Mouse (Mus musculus) myocyte (in vitro differentiated cells): ENCODE measurements at regions not wholly inside any gene's neighbourhood (a gene's known extent, or its start where the extent isn't known, plus 50 kb on each side); places are given as distances from the start of the nearest gene placed in this dataset.
A peak's percentile ranks its signal among the peaks of the same experiment; 100 is the strongest.

Experiments
- H3K27me3 ChIP-seq: one replicate; pipeline ENCODE4 v1.6.1; 2011; ENCODE audit not compliant: control insufficient read depth, insufficient read depth, insufficient read length
- H3K36me3 ChIP-seq: one replicate; pipeline ENCODE4 v1.6.1; 2011; ENCODE audit not compliant: control insufficient read depth, insufficient read depth
- H3K4me2 ChIP-seq: one replicate; pipeline ENCODE4 v1.6.1; 2011; ENCODE audit warnings: low read depth, control low read depth
- H3K4me3 ChIP-seq: one replicate; pipeline ENCODE4 v1.5.1; 2011; ENCODE audit warnings: mild to moderate bottlenecking, control low read depth, moderate library complexity
- H3K79me2 ChIP-seq: one replicate; pipeline ENCODE4 v1.6.1; 2011; ENCODE audit not compliant: control insufficient read depth, insufficient read depth
- H3ac ChIP-seq: one replicate; pipeline ENCODE4 v1.6.1; 2011; ENCODE audit not compliant: control insufficient read depth, insufficient read length
- CEBPB ChIP-seq: IDR thresholded peaks from 2 replicates; pipeline ENCODE4 v1.6.1; 2011; ENCODE audit warnings: mild to moderate bottlenecking, moderate library complexity; ENCODE audit not compliant: poor library complexity, insufficient read depth, severe bottlenecking
- E2F4 ChIP-seq: IDR thresholded peaks from one replicate; pipeline ENCODE4 v1.6.1; 2011; ENCODE audit warnings: mild to moderate bottlenecking, control low read depth, moderate library complexity; ENCODE audit not compliant: insufficient read depth
- MAX ChIP-seq: IDR thresholded peaks from one replicate; pipeline ENCODE4 v1.6.1; 2011; ENCODE audit warnings: low read depth, mild to moderate bottlenecking, control low read depth
- MYOD1 ChIP-seq, 3 experiments: IDR thresholded peaks; one replicate each; pipeline ENCODE4 v1.6.1; 2011; ENCODE audit warnings: control low read depth in 2 of 3, low read depth in 2 of 3, mild to moderate bottlenecking in 2 of 3, moderate library complexity in 1 of 3; ENCODE audit not compliant: insufficient read length in 2 of 3, control insufficient read depth in 1 of 3
- MYOG ChIP-seq, 3 experiments: IDR thresholded peaks; one replicate each; pipeline ENCODE4 v1.6.1; 2011; ENCODE audit warnings: control low read depth in 2 of 3, low read depth in 2 of 3, mild to moderate bottlenecking in 2 of 3; ENCODE audit not compliant: insufficient read length in 2 of 3, control insufficient read depth in 1 of 3, insufficient read depth in 1 of 3
- POLR2A ChIP-seq: IDR thresholded peaks from one replicate; pipeline ENCODE4 v1.6.1; 2011; ENCODE audit warnings: low read depth, mild to moderate bottlenecking, control low read depth, moderate library complexity; ENCODE audit not compliant: insufficient read length
- POLR2AphosphoS2 ChIP-seq: IDR thresholded peaks from one replicate; pipeline ENCODE4 v1.6.1; 2011; ENCODE audit warnings: low read depth, control low read depth; ENCODE audit not compliant: insufficient read length
- REST ChIP-seq: IDR thresholded peaks from one replicate; pipeline ENCODE4 v1.6.1; 2011; ENCODE audit warnings: mild to moderate bottlenecking, control low read depth, moderate library complexity; ENCODE audit not compliant: insufficient read depth, insufficient read length
- SRF ChIP-seq: IDR thresholded peaks from one replicate; pipeline ENCODE4 v1.6.1; 2011; ENCODE audit warnings: low read depth; ENCODE audit not compliant: control insufficient read depth, insufficient read length
- TCF12 ChIP-seq: IDR thresholded peaks from one replicate; pipeline ENCODE4 v1.6.1; 2011; ENCODE audit warnings: mild to moderate bottlenecking, control low read depth; ENCODE audit not compliant: poor library complexity, insufficient read depth, severe bottlenecking
- TCF3 ChIP-seq: IDR thresholded peaks from one replicate; pipeline ENCODE4 v1.6.1; 2011; ENCODE audit warnings: low read depth, control low read depth; ENCODE audit not compliant: insufficient read length
- USF1 ChIP-seq: IDR thresholded peaks from one replicate; pipeline ENCODE4 v1.6.1; 2011; ENCODE audit warnings: low read depth, mild to moderate bottlenecking, control low read depth, moderate library complexity

DNA sequence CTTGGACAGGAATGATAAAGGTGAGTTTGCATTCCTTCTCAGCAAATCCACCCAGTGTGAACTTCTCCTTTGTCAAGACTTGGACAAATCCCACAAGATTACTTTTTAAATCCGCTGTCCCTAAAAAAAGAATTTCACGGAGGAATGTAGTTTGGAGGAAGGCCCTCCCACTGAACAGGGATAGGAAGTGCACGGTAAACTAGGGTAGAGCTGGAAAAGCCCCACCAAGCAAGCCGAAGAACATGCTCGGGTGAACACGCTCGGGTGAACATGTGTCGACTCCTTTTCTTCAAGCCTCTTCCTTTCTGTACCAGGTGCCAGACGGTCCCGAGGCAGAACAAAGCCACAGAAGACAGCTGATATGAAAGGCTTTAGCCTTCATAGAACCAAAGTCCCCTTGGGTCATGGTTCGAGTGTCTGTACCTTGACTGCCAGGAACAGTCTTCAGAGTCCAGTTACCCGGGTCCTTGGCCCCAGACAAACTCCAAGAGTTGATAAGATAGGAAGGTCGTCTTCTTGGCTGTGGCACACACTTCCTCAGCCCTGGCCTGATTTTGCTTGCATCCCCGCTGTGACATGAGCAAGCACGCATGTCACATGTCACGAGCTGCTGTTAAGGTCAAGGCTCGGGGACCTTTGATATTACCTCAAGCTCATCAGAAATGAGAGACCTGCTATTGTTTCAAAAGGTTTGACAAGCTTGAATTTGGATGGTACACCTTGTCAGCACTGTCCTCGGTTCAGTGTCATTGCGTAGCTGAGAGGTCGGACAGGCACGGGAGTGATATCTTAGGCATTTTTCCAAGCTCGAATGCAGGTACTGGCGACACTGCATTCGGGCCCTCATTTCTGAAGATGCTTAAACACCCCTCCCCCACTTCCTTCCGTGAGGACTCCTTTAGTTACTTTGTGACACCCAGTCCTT lies 51.5 kb upstream of the Ryk start:
- H3ac ChIP-seq: no peak overlapping the region
- H3K36me3 ChIP-seq: no peaks in the 10 kb centered on the region
- TF ChIP-seq USF1 (no peak), MAX (no peak), TCF12 (no peak), MYOG (IDR thresholded peaks at IDR 0.05; ENCODE audit: control insufficient read depth in 1 of 3, insufficient read depth in 1 of 3, insufficient read length in 2 of 3, low read depth in 2 of 3) (no peak), REST (no peak), POLR2A (no peak)
- no peak overlapping the region for H3K4me3 ChIP-seq
- H3K27me3 ChIP-seq: no peaks in the 10 kb centered on the region
- H3K4me2 ChIP-seq: no peak overlapping the region
- H3K79me2 ChIP-seq: no peaks in the 10 kb centered on the region

DNA sequence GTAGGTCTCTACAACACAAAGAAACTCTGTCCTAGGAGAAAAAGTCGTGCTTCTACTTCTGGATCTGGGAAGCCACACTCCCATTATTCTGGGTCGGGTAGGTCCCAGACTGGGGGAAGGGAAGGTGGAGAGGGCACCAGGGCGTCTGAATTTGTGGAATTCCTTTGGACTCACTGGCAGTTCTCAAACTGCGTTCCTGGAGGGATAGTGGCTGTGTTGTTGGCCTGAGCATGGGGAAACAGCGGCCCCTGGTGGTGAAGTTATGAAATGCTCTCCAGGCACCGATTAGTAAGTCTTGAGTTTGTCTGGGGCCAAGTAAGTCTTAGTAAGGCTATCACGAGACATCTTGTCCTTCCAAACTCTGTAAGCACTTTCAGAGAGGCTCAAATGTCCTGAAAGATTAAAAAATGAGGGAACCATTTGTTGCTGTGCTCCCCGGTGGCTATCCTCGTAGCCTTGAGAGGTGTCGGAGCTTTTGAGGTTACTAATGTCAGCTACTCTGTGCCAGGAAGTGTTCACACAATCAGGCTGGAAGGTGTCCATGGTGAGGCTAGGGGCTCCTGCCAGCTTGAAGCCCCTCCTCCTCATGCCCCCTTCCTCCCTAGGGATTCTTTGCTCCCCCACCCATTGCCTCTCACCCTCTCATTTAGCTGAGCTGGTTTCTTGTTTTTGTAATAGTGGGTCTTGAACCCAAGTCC lies 50.2 kb upstream of the Ryk start:
- Histone ChIP-seq H3K4me2 (peak overlapping the region; percentile 46), H3K4me3 (no peak overlapping the region), H3K27me3 (no peaks in the 10 kb centered on the region), H3ac (no peak overlapping the region), H3K79me2 (no peaks in the 10 kb centered on the region), H3K36me3 (no peaks in the 10 kb centered on the region)
- TF ChIP-seq TCF3 (no peak), SRF (no peak), REST (no peak), E2F4 (no peak), POLR2A (no peak), MYOD1 (IDR thresholded peaks at IDR 0.05; ENCODE audit: control insufficient read depth in 1 of 3, insufficient read length in 2 of 3, low read depth in 2 of 3) (no peak), TCF12 (no peak), USF1 (no peak), CEBPB (no peak), MAX (no peak), POLR2AphosphoS2 (no peak), MYOG (IDR thresholded peaks at IDR 0.05; ENCODE audit: control insufficient read depth in 1 of 3, insufficient read depth in 1 of 3, insufficient read length in 2 of 3, low read depth in 2 of 3) (no peak)
